Mouse (Mus musculus): ENCODE measurements around the gene Cdh13. TPM values are rescaled to one million over a fixed set of nuclear protein-coding genes. Genes with fewer than 3 reads are reported as not detected.

The Cdh13 gene
- 55.2 and 63.9 TPM in 2 replicates for polyA plus RNA-seq (2015; fragmentation: Nextera tagmentation; extraction: Ambion mirVana)

GRCm38 (mm10) chr8:118283600-118284111, at the start of gene Cdh13:
TSS of gene Cdh13 (plus strand) at chr8:118283733.
- WGBS, result under 1% methylated on average over 33 of the region's 33 CpGs

GRCm38 (mm10) chr8:118235626-118236025, 47.9 kb upstream of the Cdh13 start:
- WGBS, result 82% methylated on average over 7 of the region's 7 CpGs
- no peak overlapping the region for H3K4me3 ChIP-seq
- no peak overlapping the region for H3K9ac ChIP-seq
- no peaks in the 10 kb centered on the region for H3K9me3 ChIP-seq (replicated peaks)
- H3K4me2 ChIP-seq, result no peak overlapping the region
- H3K27me3 ChIP-seq, result no peaks in the 10 kb centered on the region
- no peak overlapping the region for H3K27ac ChIP-seq
- no peaks in the 10 kb centered on the region for H3K36me3 ChIP-seq
- no peak for ATAC-seq (replicated peaks; ENCODE audit: insufficient number of reproducible peaks, insufficient read depth, low FRiP score, low read depth)
- H3K4me1 ChIP-seq (replicated peaks), result peaks cover 10% of the 10 kb centered on the region; the same call in 1 of the 2 replicates

More at GRCm38 (mm10) chr8:118283600-118284111, at the start of gene Cdh13:
- Histone ChIP-seq H3K4me2 (peak within 1 kb of the TSS; percentile 92), H3K4me3 (peak within 1 kb of the TSS; percentile 73), H3K9me3 (replicated peaks) (no peaks in the 10 kb centered on the region), H3K27ac (peak within 1 kb of the TSS; percentile 97), H3K27me3 (peaks cover 6% of the 10 kb centered on the region; the same call in 1 of the 2 replicates), H3K36me3 (no peaks in the 10 kb centered on the region), H3K9ac (peak within 1 kb of the TSS; percentile 88), H3K4me1 (replicated peaks) (peaks cover 56% of the 10 kb centered on the region)
- ATAC-seq (replicated peaks; ENCODE audit: insufficient number of reproducible peaks, insufficient read depth, low FRiP score, low read depth), result 0 out of 2 replicates have a peak, but pooled peaks have one; percentile 15

GRCm38 (mm10) chr8:118237150-118237620, 46.3 kb upstream of the Cdh13 start:
- H3K4me2 ChIP-seq, result no peak overlapping the region
- H3K4me1 ChIP-seq (replicated peaks), result peaks cover 7% of the 10 kb centered on the region; the same call in 1 of the 2 replicates
- H3K27me3 ChIP-seq, result no peaks in the 10 kb centered on the region
- H3K4me3 ChIP-seq, result no peak overlapping the region
- H3K36me3 ChIP-seq, result no peaks in the 10 kb centered on the region
- peak; percentile 53; the same call in 1 of the 2 replicates for ATAC-seq (replicated peaks; ENCODE audit: insufficient number of reproducible peaks, insufficient read depth, low FRiP score, low read depth)
- no peaks in the 10 kb centered on the region for H3K9me3 ChIP-seq (replicated peaks)
- H3K9ac ChIP-seq, result no peak overlapping the region
- no peak overlapping the region for H3K27ac ChIP-seq
- 46% methylated on average over 11 of the region's 11 CpGs for WGBS

GRCm38 (mm10) chr8:118238156-118238555, 45.4 kb upstream of the Cdh13 start:
- Histone ChIP-seq H3K27ac (no peak overlapping the region), H3K9ac (no peak overlapping the region), H3K36me3 (no peaks in the 10 kb centered on the region), H3K4me1 (replicated peaks) (peaks cover 7% of the 10 kb centered on the region; the same call in 1 of the 2 replicates), H3K27me3 (no peaks in the 10 kb centered on the region), H3K9me3 (replicated peaks) (no peaks in the 10 kb centered on the region), H3K4me2 (no peak overlapping the region), H3K4me3 (no peak overlapping the region)
- no peak for ATAC-seq (replicated peaks; ENCODE audit: insufficient number of reproducible peaks, insufficient read depth, low FRiP score, low read depth)
- WGBS, result 74% methylated on average over 5 of the region's 5 CpGs

- Histone ChIP-seq H3K4me2 (no peak overlapping the region), H3K4me3 (no peak overlapping the region), H3K27ac (no peak overlapping the region), H3K36me3 (no peaks in the 10 kb centered on the region), H3K27me3 (no peaks in the 10 kb centered on the region), H3K9me3 (replicated peaks) (no peaks in the 10 kb centered on the region), H3K4me1 (replicated peaks) (peaks cover 7% of the 10 kb centered on the region; the same call in 1 of the 2 replicates), H3K9ac (no peak overlapping the region)
- WGBS, result 29% methylated on average over 1 of the region's 1 CpGs
- ATAC-seq (replicated peaks; ENCODE audit: insufficient number of reproducible peaks, insufficient read depth, low FRiP score, low read depth), result no peak
Observed at GRCm38 (mm10) chr8:118239186-118239585, 44.3 kb upstream of the Cdh13 start.

- Histone ChIP-seq H3K9ac (no peak overlapping the region), H3K27ac (no peak overlapping the region), H3K4me3 (no peak overlapping the region), H3K4me2 (no peak overlapping the region), H3K36me3 (no peaks in the 10 kb centered on the region), H3K4me1 (replicated peaks) (no peaks in the 10 kb centered on the region), H3K9me3 (replicated peaks) (no peaks in the 10 kb centered on the region), H3K27me3 (no peaks in the 10 kb centered on the region)
- 78% methylated on average over 5 of the region's 5 CpGs for WGBS
- ATAC-seq (replicated peaks; ENCODE audit: insufficient number of reproducible peaks, insufficient read depth, low FRiP score, low read depth), result no peak
Observed at GRCm38 (mm10) chr8:118249319-118249718, 34.2 kb upstream of the Cdh13 start.

- no peaks in the 10 kb centered on the region for H3K27me3 ChIP-seq
- no peak overlapping the region for H3K4me3 ChIP-seq
- 62% methylated on average over 7 of the region's 7 CpGs for WGBS
- no peak overlapping the region for H3K9ac ChIP-seq
- no peak overlapping the region for H3K27ac ChIP-seq
- H3K36me3 ChIP-seq, result no peaks in the 10 kb centered on the region
- H3K4me1 ChIP-seq (replicated peaks), result no peaks in the 10 kb centered on the region
- H3K9me3 ChIP-seq (replicated peaks), result no peaks in the 10 kb centered on the region
- no peak for ATAC-seq (replicated peaks; ENCODE audit: insufficient number of reproducible peaks, insufficient read depth, low FRiP score, low read depth)
- H3K4me2 ChIP-seq, result no peak overlapping the region
Observed at GRCm38 (mm10) chr8:118249923-118250322, 33.6 kb upstream of the Cdh13 start.

GRCm38 (mm10) chr8:118263117-118263516, 20.4 kb upstream of the Cdh13 start:
- Histone ChIP-seq H3K9ac (no peak overlapping the region), H3K4me3 (no peak overlapping the region), H3K4me1 (replicated peaks) (no peaks in the 10 kb centered on the region), H3K9me3 (replicated peaks) (no peaks in the 10 kb centered on the region), H3K27ac (no peak overlapping the region), H3K4me2 (no peak overlapping the region), H3K27me3 (no peaks in the 10 kb centered on the region), H3K36me3 (no peaks in the 10 kb centered on the region)
- no peak for ATAC-seq (replicated peaks; ENCODE audit: insufficient number of reproducible peaks, insufficient read depth, low FRiP score, low read depth)
- 32% methylated on average over 4 of the region's 4 CpGs for WGBS

- 32% methylated on average over 7 of the region's 7 CpGs for WGBS
- no peak overlapping the region for H3K4me2 ChIP-seq
Observed at GRCm38 (mm10) chr8:118270751-118271402, 12.7 kb upstream of the Cdh13 start.

GRCm38 (mm10) chr8:118272493-118272892, 11.0 kb upstream of the Cdh13 start:
- Histone ChIP-seq H3K4me2 (no peak overlapping the region), H3K9ac (no peak overlapping the region), H3K9me3 (replicated peaks) (no peaks in the 10 kb centered on the region), H3K4me1 (replicated peaks) (peaks cover 6% of the 10 kb centered on the region), H3K27me3 (no peaks in the 10 kb centered on the region), H3K27ac (no peak overlapping the region), H3K4me3 (no peak overlapping the region), H3K36me3 (no peaks in the 10 kb centered on the region)
- WGBS, result 74% methylated on average over 1 of the region's 1 CpGs
- no peak for ATAC-seq (replicated peaks; ENCODE audit: insufficient number of reproducible peaks, insufficient read depth, low FRiP score, low read depth)

More at GRCm38 (mm10) chr8:118270751-118271402, 12.7 kb upstream of the Cdh13 start:
- no peaks in the 10 kb centered on the region for H3K9me3 ChIP-seq (replicated peaks)
- H3K36me3 ChIP-seq, result no peaks in the 10 kb centered on the region
- H3K27ac ChIP-seq, result no peak overlapping the region
- H3K27me3 ChIP-seq, result no peaks in the 10 kb centered on the region
- no peak overlapping the region for H3K9ac ChIP-seq
- H3K4me1 ChIP-seq (replicated peaks), result peaks cover 6% of the 10 kb centered on the region
- 0 out of 2 replicates have a peak, but pooled peaks have one; percentile 48 for ATAC-seq (replicated peaks; ENCODE audit: insufficient number of reproducible peaks, insufficient read depth, low FRiP score, low read depth)
- H3K4me3 ChIP-seq, result no peak overlapping the region

- no peaks in the 10 kb centered on the region for H3K36me3 ChIP-seq
- no peak overlapping the region for H3K9ac ChIP-seq
- H3K27me3 ChIP-seq, result no peaks in the 10 kb centered on the region
- ATAC-seq (replicated peaks; ENCODE audit: insufficient number of reproducible peaks, insufficient read depth, low FRiP score, low read depth), result no peak
- H3K9me3 ChIP-seq (replicated peaks), result no peaks in the 10 kb centered on the region
- H3K27ac ChIP-seq, result no peak overlapping the region
- H3K4me2 ChIP-seq, result no peak overlapping the region
- H3K4me3 ChIP-seq, result no peak overlapping the region
- WGBS, result 64% methylated on average over 9 of the region's 9 CpGs
- H3K4me1 ChIP-seq (replicated peaks), result peaks cover 6% of the 10 kb centered on the region
Observed at GRCm38 (mm10) chr8:118274243-118274642, 9.3 kb upstream of the Cdh13 start.

Data from heart, embryonic 15.5 days (tissue).